Comparison of ENCODE assay signal across 16 mouse cellular contexts in genomic region chr9:121029786-121030185, GRCm38 (mm10).
DNase-seq lines count a peak whose midpoint lies in the region; ATAC-seq and TF ChIP-seq lines count a peak whose summit lies in the region.
"Had no signal": no experiment of that assay in that cellular context is flagged by ENCODE, and none has a peak within 500 bp of the region (broad histone marks: within the 10 kb centered on the region; RNA-seq: fewer than 3 reads in every experiment).

No protein-coding gene starts in this region.

- whole genome bisulfite sequencing in intestine, embryonic 14.5 days, result 61% methylated on average over 9 of the region's 9 CpGs
- 61% methylated on average over 9 of the region's 9 CpGs for WGBS in intestine, embryonic 16.5 days
- WGBS in midbrain, embryonic 14.5 days, result 33% methylated on average over 9 of the region's 9 CpGs
- 34% methylated on average over 9 of the region's 9 CpGs for whole genome bisulfite sequencing in midbrain, postnatal 0 days

- DNase-seq in intestine, embryonic 14.5 days (ENCODE audit: low spot score), result no peak
- peak; percentile 32 for DNase-seq in midbrain, embryonic 14.5 days
- DNase-seq in midbrain, postnatal 0 days (ENCODE audit: low spot score), result no peak
- DNase-seq in adrenal gland, postnatal 14 days, result peak; percentile 73
- peak; percentile 57 for DNase-seq in retina, postnatal 1 day
- DNase-seq in heart, adult 11 months, result no peak
- no peak for DNase-seq in left cerebral cortex, adult 11 months (ENCODE audit: low spot score)
- DNase-seq: cerebellum, postnatal 36 days; gastrocnemius, postnatal 25 days; kidney, postnatal 36 days; lung, postnatal 36 days had no signal

- no peaks in the 10 kb centered on the region for H3K9me3 ChIP-seq in intestine, embryonic 14.5 days (ENCODE audit: control insufficient read depth, low read length)
- H3K9me3 ChIP-seq in intestine, embryonic 16.5 days (ENCODE audit: control insufficient read depth, low read length), result no peaks in the 10 kb centered on the region
- H3K9me3 ChIP-seq in midbrain, embryonic 14.5 days (ENCODE audit: control insufficient read depth, low read length), result no peaks in the 10 kb centered on the region
- no peaks in the 10 kb centered on the region for H3K9me3 ChIP-seq in midbrain, postnatal 0 days (ENCODE audit: low read length)
- H3K9me3 ChIP-seq: embryonic facial prominence, embryonic 15.5 days; forebrain, embryonic 15.5 days; heart, embryonic 15.5 days had no signal

- H3K27ac ChIP-seq in intestine, embryonic 14.5 days (ENCODE audit: low read depth), result no peak overlapping the region
- no peak overlapping the region for H3K27ac ChIP-seq in intestine, embryonic 16.5 days (ENCODE audit: low read length)
- H3K27ac ChIP-seq in midbrain, embryonic 14.5 days (replicated peaks; ENCODE audit: low read depth, low read length), result no peak overlapping the region
- no peak overlapping the region for H3K27ac ChIP-seq in midbrain, postnatal 0 days (ENCODE audit: low read depth, low read length)
- H3K27ac ChIP-seq: embryonic facial prominence, embryonic 15.5 days; forebrain, embryonic 15.5 days; heart, embryonic 15.5 days had no signal

- no peaks in the 10 kb centered on the region for H3K36me3 ChIP-seq in intestine, embryonic 14.5 days (ENCODE audit: control insufficient read depth, insufficient read depth, low read length)
- no peaks in the 10 kb centered on the region for H3K36me3 ChIP-seq in intestine, embryonic 16.5 days (ENCODE audit: control insufficient read depth, insufficient read depth, low read length)
- H3K36me3 ChIP-seq in midbrain, embryonic 14.5 days (ENCODE audit: control insufficient read depth, insufficient read depth, low read length), result no peaks in the 10 kb centered on the region
- H3K36me3 ChIP-seq in midbrain, postnatal 0 days (ENCODE audit: insufficient read depth, low read length), result no peaks in the 10 kb centered on the region
- H3K36me3 ChIP-seq: embryonic facial prominence, embryonic 15.5 days; forebrain, embryonic 15.5 days; heart, embryonic 15.5 days had no signal

- H3K4me3 ChIP-seq in intestine, embryonic 14.5 days (ENCODE audit: low read depth, low read length), result no peak overlapping the region
- no peak overlapping the region for H3K4me3 ChIP-seq in intestine, embryonic 16.5 days (ENCODE audit: low read length)
- no peak overlapping the region for H3K4me3 ChIP-seq in midbrain, embryonic 14.5 days (replicated peaks; ENCODE audit: low read depth, low read length)
- H3K4me3 ChIP-seq in midbrain, postnatal 0 days (ENCODE audit: low read depth, low read length), result no peak overlapping the region
- H3K4me3 ChIP-seq: embryonic facial prominence, embryonic 15.5 days; forebrain, embryonic 15.5 days; heart, embryonic 15.5 days had no signal

- H3K9ac ChIP-seq in intestine, embryonic 14.5 days (ENCODE audit: low read length), result 0 out of 2 replicates have a peak overlapping the region, but pooled peaks have one; percentile 11
- H3K9ac ChIP-seq in intestine, embryonic 16.5 days (ENCODE audit: low read depth, low read length), result no peak overlapping the region
- H3K9ac ChIP-seq in midbrain, embryonic 14.5 days (replicated peaks; ENCODE audit: low read length), result no peak overlapping the region
- no peak overlapping the region for H3K9ac ChIP-seq in midbrain, postnatal 0 days (replicated peaks; ENCODE audit: low read length, poor library complexity, severe bottlenecking)
- H3K9ac ChIP-seq: embryonic facial prominence, embryonic 15.5 days; forebrain, embryonic 15.5 days; heart, embryonic 15.5 days had no signal

- no peak; the same call in 1 of the 2 replicates for TF ChIP-seq CTCF in midbrain, postnatal 0 days (IDR thresholded peaks at IDR 0.05)

- H3K4me2 ChIP-seq in intestine, embryonic 14.5 days (ENCODE audit: low read length), result no peak overlapping the region
- no peak overlapping the region for H3K4me2 ChIP-seq in intestine, embryonic 16.5 days (ENCODE audit: low read depth, low read length)
- no peak overlapping the region for H3K4me2 ChIP-seq in midbrain, embryonic 14.5 days (ENCODE audit: low read length)
- H3K4me2 ChIP-seq in midbrain, postnatal 0 days (ENCODE audit: low read depth, low read length, poor library complexity, severe bottlenecking), result no peak overlapping the region
- H3K4me2 ChIP-seq: embryonic facial prominence, embryonic 15.5 days; forebrain, embryonic 15.5 days; heart, embryonic 15.5 days; liver, embryonic 11.5 days had no signal

- ATAC-seq in intestine, embryonic 14.5 days (replicated peaks; ENCODE audit: low FRiP score, low TSS enrichment, low read depth), result no peak
- ATAC-seq in intestine, embryonic 16.5 days, result no peak
- ATAC-seq in midbrain, embryonic 14.5 days (ENCODE audit: low FRiP score, low TSS enrichment), result no peak
- no peak for ATAC-seq in midbrain, postnatal 0 days (ENCODE audit: low FRiP score)
- ATAC-seq: forebrain, embryonic 15.5 days had no signal

- H3K27me3 ChIP-seq in intestine, embryonic 14.5 days (replicated peaks; ENCODE audit: control insufficient read depth, insufficient read depth, low read length), result no peaks in the 10 kb centered on the region
- no peaks in the 10 kb centered on the region for H3K27me3 ChIP-seq in intestine, embryonic 16.5 days (replicated peaks; ENCODE audit: control insufficient read depth, insufficient read depth, low read length)
- no peaks in the 10 kb centered on the region for H3K27me3 ChIP-seq in midbrain, embryonic 14.5 days (ENCODE audit: control insufficient read depth, insufficient read depth, low read length)
- H3K27me3 ChIP-seq in midbrain, postnatal 0 days (ENCODE audit: insufficient read depth, low read length), result no peaks in the 10 kb centered on the region
- H3K27me3 ChIP-seq: embryonic facial prominence, embryonic 15.5 days; forebrain, embryonic 15.5 days; heart, embryonic 15.5 days had no signal

- H3K4me1 ChIP-seq in intestine, embryonic 14.5 days (replicated peaks; ENCODE audit: control insufficient read depth, insufficient read depth, low read length), result no peaks in the 10 kb centered on the region
- no peaks in the 10 kb centered on the region for H3K4me1 ChIP-seq in intestine, embryonic 16.5 days (ENCODE audit: control insufficient read depth, insufficient read depth, low read length)
- H3K4me1 ChIP-seq in midbrain, embryonic 14.5 days (ENCODE audit: control insufficient read depth, insufficient read depth, low read length), result peaks cover 12% of the 10 kb centered on the region
- 0 out of 2 replicates have a peak, but pooled peaks cover 3% of the 10 kb centered on the region for H3K4me1 ChIP-seq in midbrain, postnatal 0 days (ENCODE audit: insufficient read depth, low read length)
- H3K4me1 ChIP-seq: embryonic facial prominence, embryonic 15.5 days had no signal

Comparison
In these comparisons a context has a peak if more than half of its experiments do, and no peak if none do; other contexts are left out.
1. DNase-seq: peak in midbrain, embryonic 14.5 days (single experiment), adrenal gland, postnatal 14 days (single experiment) and retina, postnatal 1 day (single experiment); none in intestine, embryonic 14.5 days (single experiment), midbrain, postnatal 0 days (single experiment), heart, adult 11 months (single experiment) and left cerebral cortex, adult 11 months (single experiment).